In the genomic region with DNA sequence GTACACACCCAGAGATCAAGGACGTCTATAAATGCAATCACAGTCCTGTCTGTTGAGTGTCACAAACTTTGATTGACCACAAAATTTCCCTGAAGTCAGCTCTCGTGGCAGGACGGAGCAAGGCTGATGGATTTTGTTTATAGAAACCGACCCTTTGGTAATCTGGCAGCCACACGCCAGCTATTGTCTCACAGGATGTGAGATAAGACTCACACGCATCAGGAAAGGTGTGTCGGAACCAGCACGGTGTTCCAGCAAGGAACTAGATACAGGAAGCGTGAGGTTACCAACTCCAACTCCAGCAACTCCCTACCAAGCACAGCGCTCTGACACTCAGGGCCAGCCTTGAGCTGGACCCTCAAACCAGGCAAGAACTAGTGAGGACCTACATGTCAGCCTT, we compare ENCODE assay signal across 18 mouse cellular contexts.
DNase-seq lines count a peak whose midpoint lies in the region; ATAC-seq and TF ChIP-seq lines count a peak whose summit lies in the region.
"Had no signal": no experiment of that assay in that cellular context is flagged by ENCODE, and none has a peak within 500 bp of the region (broad histone marks: within the 10 kb centered on the region; RNA-seq: fewer than 3 reads in every experiment).

No protein-coding gene starts in this region.

- WGBS in lung, postnatal 0 days, result 40% methylated on average over 10 of the region's 10 CpGs

- H3K4me1 ChIP-seq in brown adipose tissue, adult 24 weeks (ENCODE audit: control insufficient read depth, insufficient read depth, insufficient read length, low read length), result peaks cover 10% of the 10 kb centered on the region
- 0 out of 2 replicates have a peak, but pooled peaks cover 3% of the 10 kb centered on the region for H3K4me1 ChIP-seq in lung, postnatal 0 days (ENCODE audit: insufficient read depth, low read depth, low read length)

- no peaks in the 10 kb centered on the region for H3K9me3 ChIP-seq in lung, postnatal 0 days (ENCODE audit: low read length)
- H3K9me3 ChIP-seq: intestine, embryonic 15.5 days had no signal

- ATAC-seq in lung, postnatal 0 days, result peak; percentile 77
- ATAC-seq in erythroid progenitor cell, adult 5-6 weeks (replicated peaks; ENCODE audit: low FRiP score, poor library complexity, severe bottlenecking), result no peak
- ATAC-seq: forebrain, embryonic 16.5 days; intestine, embryonic 15.5 days had no signal

- H3K4me3 ChIP-seq in brown adipose tissue, adult 24 weeks (ENCODE audit: insufficient read depth, low read depth, low read length), result no peak overlapping the region
- H3K4me3 ChIP-seq in lung, postnatal 0 days (ENCODE audit: low read depth, low read length), result no peak overlapping the region
- H3K4me3 ChIP-seq: intestine, embryonic 15.5 days; midbrain, embryonic 12.5 days had no signal

- intact Hi-C loops in heart, postnatal 25 days (cut with DNase I), result loop anchor here (5.0 kb wide), 3 partner anchors 78 to 428 kb away; no protein-coding TSS in a partner anchor

- peak; percentile 20 for DNase-seq in gastrocnemius, postnatal 25 days
- DNase-seq in gastrocnemius, postnatal 10 days, result no peak
- peak; percentile 54 for DNase-seq in heart, postnatal 25 days (ENCODE audit: low spot score)
- peak; percentile 68 for DNase-seq in lung, postnatal 0 days (ENCODE audit: low spot score)
- no peak for DNase-seq in retina, embryonic 14.5 days (ENCODE audit: low spot score)
- DNase-seq in natural killer cell, adult 2 months (ENCODE audit: low spot score in 2 of 2), result no peak
- DNase-seq: adrenal gland, adult 8-10 months; cerebellum, adult 11 months; cerebellum, postnatal 25 days; left cerebral cortex, postnatal 4 days; right cerebral cortex, postnatal 4 days; thymus, postnatal 36 days had no signal

- H3K36me3 ChIP-seq in lung, postnatal 0 days (ENCODE audit: insufficient read depth, low read length), result no peaks in the 10 kb centered on the region
- H3K36me3 ChIP-seq: intestine, embryonic 15.5 days; midbrain, embryonic 12.5 days had no signal

- H3K4me2 ChIP-seq in lung, postnatal 0 days (replicated peaks; ENCODE audit: low read depth, low read length), result no peak overlapping the region
- H3K4me2 ChIP-seq: hindbrain, embryonic 14.5 days; intestine, embryonic 15.5 days; midbrain, embryonic 12.5 days had no signal

- no peaks in the 10 kb centered on the region for H3K27me3 ChIP-seq in lung, postnatal 0 days (replicated peaks; ENCODE audit: insufficient read depth, low read length)
- H3K27me3 ChIP-seq: intestine, embryonic 15.5 days; midbrain, embryonic 12.5 days had no signal

- H3K9ac ChIP-seq in lung, postnatal 0 days (replicated peaks; ENCODE audit: low read depth), result no peak overlapping the region
- H3K9ac ChIP-seq: hindbrain, embryonic 14.5 days; intestine, embryonic 15.5 days; midbrain, embryonic 12.5 days had no signal

- no peak for TF ChIP-seq CTCF in lung, postnatal 0 days (IDR thresholded peaks at IDR 0.05)

- peak overlapping the region; percentile 88 for H3K27ac ChIP-seq in brown adipose tissue, adult 24 weeks (replicated peaks; ENCODE audit: low read depth, low read length)
- H3K27ac ChIP-seq in lung, postnatal 0 days (ENCODE audit: low read length), result 0 out of 2 replicates have a peak overlapping the region, but pooled peaks have one; percentile 1
- H3K27ac ChIP-seq: hindbrain, embryonic 14.5 days; intestine, embryonic 15.5 days; midbrain, embryonic 12.5 days had no signal

- peak; percentile 99 for TF ChIP-seq EP300 in lung, postnatal 0 days (IDR thresholded peaks at IDR 0.05)

Comparison
In these comparisons a context has a peak if more than half of its experiments do, and no peak if none do; other contexts are left out.
1. DNase-seq: peak in gastrocnemius, postnatal 25 days (single experiment), heart, postnatal 25 days (single experiment) and lung, postnatal 0 days (single experiment); none in gastrocnemius, postnatal 10 days (single experiment), retina, embryonic 14.5 days (single experiment) and natural killer cell, adult 2 months (0 of 2).